Mouse (Mus musculus) telencephalon, adult 2 months (tissue): ENCODE results near the gene Hnrnpm.
"Not testable (repeated sequence)": the region's sequence is repeated elsewhere in the genome, so short reads cannot be mapped to it uniquely, and the experiment has no call there.

ENCODE experiments used
- DNase-seq: peaks from one replicate; pipeline ENCODE4 v3.0.0-alpha.2; 2011; ENCODE audit warnings: low read depth, low spot score

Gene Hnrnpm

DNA sequence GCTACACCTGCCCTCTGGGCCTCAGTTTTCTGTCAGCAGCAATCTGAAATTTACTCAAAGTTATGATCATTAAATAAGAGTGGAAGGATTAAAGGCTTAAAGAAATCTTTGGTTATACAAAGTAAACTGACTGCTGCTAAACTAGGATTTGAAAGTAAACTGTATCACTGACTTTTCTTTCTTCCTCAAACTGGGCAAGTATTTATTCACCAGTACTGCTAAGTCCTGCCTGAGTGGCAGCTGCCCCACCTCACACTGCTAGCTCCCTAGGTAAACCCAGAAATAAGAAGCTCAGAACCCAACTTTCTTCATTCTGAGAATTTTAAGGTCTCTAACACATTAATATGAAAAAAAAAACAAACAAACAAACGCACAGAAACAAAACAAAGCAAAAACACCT lies 12.8 kb downstream of the Hnrnpm start:
- no peak for DNase-seq

DNA sequence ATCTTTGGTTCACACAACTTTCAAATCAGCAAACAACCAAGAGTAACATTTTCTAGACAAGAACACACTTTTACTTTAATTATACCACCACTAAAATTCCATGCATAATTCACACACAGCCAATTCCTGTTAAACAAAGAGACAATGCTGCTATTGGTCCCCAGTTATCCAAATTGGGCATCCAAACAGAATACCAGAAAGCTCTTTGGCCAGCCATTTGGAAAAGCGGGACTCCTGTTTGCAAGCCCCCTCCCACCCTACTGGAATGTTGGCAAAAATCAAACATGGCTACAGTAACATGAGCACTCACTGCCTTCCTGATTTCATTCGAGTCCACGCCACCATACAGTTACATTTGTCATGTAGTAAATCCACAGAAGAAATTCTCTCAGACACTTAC lies 17.0 kb downstream of the Hnrnpm start:
- no peak for DNase-seq

DNA sequence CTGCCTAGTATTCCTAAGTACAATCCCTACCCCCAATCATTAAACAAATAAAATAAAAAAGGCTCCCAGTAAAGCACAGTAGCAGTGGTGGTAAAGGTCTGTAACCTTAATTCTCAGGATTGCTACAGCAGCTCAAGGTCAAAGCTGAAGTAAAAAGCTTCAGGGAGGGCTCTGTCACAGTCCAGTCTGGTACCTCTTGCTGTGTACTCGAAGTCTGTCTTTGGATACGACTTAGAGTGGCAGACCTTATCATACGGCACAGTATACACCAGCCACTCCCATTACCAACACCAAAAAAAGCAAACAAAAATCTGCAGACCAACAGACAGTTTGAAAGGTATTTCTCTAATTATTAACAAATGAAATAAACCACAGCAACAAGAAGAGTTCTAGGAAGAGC lies 19.8 kb downstream of the Hnrnpm start:
- no peak for DNase-seq

DNA sequence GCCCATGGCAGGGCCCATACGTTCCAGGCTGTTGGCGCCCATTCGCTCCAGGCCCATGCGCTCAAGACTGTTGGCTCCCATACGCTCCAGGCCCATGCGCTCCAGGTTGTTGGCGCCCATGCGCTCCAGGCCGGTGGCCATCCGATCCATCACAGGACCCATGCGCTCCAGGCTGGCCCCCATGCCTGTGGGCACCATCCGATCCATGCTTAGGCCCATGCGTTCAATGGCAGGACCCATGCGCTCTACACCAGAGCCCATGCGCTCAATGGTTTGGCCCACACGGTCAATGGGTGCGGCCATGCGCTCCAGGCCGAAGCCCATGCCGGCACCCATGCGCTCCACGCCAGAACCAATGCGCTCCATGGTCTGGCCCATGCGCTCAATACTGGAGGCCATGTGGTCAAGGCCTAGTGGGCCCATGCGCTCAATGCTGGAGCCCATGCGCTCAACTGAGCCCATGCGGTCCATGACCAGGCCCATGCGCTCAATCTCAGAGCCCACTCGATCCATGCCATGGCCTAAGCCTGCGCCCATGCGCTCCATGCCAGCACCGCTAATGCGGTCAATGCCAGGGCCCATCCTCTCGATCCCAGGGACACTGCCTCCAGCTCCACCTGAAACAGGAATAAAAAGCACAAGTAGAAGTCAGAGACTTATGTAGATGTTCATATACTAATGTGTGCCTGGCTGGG lies 36.7 kb downstream of the Hnrnpm start:
- DNase-seq, result no peak

DNA sequence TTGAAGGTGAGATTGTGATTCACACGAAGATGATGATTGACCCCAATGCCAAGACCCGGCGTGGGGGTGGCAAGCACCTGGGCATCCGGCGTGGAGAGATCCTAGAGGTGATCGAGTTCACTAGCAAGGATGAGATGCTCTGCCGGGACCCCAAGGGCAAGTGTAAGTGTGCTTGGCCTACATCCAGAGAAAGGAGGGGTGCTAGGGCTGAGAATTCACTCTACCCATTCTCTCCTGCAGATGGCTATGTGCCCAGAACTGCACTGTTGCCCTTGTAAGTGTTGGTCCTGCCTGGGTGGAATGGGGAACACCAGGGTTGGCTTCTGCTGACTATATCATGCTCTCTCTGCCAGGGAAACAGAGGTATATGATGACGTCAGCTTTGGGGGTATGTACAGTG lies 41.6 kb downstream of the Hnrnpm start:
- DNase-seq, result no peak

DNA sequence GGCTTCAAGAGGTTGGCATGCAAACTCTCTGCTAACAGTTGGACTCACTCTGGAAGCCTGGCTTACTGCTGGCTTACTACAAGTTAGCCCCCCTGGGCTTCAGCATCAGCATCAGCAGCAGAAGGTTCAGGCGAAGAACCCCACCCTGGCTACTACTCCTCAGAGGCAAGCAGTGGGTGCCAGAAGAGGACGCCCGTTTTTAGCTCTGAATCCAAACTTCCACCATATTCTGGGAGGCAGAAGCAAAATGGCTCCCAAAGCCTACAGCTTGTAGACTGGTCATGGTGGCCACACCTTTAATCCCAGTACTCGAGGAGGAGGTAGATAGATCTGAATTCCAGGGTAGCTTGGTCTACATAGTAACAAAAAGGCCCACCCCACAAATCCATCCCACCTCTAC lies 42.6 kb downstream of the Hnrnpm start:
- DNase-seq, result no peak

DNA sequence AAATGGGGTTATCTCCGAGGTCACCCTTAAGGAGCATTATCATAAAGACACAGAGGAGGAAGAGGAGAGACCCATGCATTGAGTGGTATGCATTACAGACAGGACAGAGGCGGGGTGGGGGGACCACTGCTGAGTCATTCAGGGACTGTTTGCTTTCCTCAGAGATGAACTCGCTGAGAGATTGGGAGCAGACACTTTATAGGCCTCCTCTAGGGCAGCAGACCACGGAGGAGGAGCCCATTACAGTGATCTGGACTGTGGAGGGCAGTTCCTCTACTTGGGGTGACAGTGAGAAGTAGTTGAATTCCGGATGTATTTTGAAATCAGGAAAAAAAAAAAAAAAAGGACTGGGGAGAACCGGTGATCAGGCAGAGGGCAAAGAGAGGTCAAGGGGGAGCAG lies 46.9 kb downstream of the Hnrnpm start:
- no peak for DNase-seq

DNA sequence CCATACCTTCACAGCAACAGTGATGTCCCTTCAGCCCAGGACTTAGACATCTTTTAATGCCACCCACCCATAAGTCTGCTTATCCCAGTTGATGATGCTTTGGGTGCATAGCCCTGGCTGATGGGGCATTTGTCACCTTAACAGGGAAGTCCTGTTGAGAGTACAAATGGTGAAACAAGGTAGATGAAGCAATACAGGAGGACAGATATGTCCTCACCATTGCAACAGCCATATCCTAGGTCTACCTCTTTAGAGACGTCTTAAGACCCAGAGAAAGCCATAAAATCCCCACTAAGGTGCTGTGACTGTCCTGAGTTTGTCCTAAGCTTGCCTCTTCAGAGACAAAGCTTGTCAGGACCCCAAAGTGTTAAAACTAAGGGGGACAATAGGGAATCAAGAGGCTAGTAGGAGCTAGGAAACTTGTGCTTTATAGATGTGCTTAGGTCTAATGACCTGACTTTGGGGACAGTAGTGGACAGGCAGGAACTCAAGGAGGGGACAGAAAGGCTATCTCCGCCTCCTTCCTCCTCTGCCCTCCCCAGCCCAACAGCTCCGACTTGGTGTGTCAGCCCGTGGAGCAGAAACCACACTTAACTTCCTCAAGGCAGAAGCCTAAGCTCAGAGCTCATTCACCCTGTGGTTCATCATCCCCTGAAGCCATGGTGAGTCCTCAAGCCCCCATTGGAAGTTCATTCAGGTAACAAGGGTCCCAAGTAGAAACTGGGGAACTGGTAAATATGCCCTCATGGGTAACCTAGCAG lies 49.0 kb downstream of the Hnrnpm start, which contains the start of gene Pram1:
TSS of gene Pram1 (plus strand) at position 541 of the 761 bp plus-strand sequence.
- no peak for DNase-seq

DNA sequence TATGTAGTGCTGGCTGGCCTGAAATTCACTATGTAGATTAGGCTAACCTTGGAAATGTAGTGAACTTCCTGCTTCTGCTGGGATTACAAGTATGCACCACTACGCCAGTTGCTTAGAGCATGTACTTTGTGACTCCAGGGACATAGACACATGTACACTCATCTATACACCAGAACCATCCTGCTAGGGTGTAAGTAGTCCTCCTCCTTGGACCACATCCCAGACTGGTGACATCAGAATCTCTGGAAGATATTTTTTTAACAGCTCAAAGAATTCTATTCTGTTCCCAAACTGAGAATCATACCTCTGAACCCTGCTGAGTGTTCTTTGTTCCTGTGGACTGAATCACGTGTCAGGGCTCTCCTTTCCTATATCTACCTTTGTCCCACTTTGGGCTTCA lies 49.6 kb downstream of the Hnrnpm start:
- peak; percentile 72 for DNase-seq

DNA sequence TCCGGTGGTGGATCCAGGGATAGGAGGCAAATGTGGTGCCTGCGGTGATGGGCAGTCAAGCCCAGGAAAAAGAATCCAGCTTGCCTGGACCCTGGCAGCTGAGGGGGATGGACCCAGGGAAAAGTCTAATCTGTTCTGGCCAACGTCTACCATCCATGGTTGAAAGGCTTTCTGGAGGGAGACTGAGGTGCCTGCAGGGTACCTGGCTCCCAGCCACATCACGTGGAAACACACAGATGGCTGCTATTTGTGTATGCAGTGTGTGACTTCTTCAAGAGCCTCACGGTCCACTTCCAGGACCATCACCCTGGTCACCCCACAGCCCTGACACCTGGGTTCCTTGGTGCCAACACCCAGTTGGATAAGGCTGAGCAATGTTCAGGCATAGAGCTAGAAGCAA lies 54.9 kb downstream of the Hnrnpm start:
- no peak for DNase-seq

DNA sequence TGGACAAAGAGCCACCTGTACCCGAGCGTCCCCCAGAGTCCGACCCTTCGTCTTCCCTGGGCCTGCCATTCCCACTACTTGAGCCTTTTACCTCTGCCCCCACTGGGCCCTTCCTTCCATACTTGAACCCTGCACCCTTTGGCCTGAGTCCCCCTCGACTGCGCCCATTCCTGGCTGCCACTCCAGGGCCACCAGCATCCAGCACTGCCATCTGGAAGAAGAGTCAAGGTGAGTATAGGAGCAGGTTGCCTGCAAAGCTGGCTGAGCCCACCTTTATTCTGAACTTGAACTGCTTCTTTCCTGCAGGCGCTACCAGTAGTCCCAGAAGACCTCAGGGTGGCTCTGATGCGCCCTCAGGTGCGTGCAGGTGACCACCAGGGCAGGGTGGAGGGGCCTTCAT lies 55.4 kb downstream of the Hnrnpm start:
- no peak for DNase-seq

DNA sequence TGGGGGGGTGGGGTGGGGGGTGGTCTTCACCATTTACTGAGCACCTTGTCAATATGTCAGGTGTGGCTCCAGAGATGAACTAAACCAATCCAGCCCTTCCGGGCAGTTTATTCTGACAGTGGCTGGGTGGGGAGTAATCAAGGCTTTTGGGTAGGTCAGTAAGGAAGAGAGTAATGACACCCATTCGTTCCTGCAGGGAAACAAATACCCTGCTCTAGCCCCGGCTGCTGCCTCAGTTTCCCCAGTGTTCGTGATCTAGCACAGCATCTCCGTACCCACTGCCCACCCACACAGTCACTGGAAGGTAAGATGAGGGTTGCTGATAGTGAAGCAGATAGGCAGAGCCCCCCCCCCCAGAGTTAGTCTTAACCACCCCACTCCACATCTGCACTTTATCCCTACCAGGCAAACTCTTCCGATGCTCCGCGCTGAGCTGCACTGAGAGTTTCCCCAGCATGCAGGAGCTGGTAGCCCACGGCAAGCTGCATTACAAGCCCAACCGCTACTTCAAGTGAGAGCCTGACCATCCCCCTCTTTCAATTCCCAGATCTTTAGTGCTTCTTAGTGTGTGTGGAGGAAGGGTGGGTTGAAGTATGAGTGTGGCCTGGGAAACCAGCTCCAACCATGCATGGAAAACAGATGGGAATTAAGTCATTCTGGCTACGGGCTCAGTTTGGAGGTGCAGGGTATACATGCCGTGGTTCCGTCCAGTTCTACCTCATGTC lies 56.3 kb downstream of the Hnrnpm start:
- DNase-seq, result no peak

DNA sequence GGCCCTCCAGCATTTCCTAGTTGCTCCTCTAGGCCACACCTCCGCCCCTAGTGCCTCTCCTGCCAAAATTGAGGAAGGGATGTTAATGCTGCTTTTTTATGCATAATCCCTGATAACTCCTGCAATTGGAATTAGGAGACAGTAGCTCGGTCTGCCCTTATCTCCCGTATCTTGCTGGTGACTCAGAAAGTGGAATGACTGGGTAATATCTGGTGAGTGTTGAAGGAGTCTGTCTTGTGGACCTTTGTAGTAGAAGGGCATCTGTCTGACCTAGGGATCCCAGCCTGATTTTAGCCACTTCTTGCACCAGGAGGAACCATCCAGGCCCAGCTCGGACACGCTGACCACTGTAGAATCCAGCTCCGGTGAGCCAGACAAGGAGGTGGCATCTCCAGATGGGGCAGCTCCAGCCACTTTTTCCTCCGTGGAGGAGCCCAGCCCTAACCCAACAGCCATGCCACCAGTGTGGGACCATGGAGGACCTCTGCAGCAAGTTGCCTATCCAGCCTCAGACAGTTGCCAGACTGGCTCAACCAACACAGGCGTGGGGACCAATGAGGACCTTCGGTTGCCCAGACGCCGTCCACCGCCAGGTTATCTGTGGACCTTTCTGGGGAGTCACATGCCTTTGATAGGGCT lies 57.1 kb downstream of the Hnrnpm start:
- DNase-seq, result no peak

DNA sequence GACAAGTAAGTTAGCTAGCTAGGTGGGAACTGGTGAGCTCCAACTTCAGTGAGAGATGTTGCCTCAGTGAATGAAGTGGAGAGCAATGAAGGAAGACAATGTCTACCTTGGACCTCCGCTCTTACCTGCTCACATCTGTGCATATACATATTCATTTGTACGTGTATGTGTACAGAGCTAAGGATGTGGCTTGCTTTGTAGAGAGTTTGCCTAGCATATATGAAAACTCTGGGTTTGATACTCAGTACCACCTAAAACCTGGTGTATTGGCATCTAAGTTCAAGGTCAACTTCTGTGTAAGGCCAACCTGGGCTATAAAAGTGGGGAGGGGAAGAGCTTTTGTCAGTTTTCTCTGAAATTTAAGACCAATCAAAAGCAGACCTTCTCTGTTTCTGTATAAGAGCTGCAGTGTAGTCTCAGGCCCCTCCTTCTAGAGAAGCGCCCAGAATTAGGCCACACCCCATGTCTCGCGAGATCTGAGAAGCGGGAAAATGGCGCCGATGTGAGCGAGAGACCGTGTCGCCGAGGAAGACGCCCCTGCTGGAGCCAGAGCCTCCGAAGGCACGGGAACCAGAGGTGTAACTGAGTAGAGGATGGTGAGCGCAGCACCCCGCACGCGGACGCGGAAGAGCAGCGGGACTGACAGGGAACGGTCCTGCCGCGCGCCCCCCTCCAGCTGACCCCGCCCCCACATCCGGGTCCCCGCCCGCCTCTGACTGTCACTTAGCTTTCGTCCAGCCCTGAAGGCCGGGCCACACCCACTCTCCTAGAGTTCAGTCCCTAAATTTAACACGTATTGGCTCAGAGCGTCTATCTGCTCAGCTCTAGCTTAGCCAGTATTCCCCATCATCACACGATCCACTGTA lies 57.8 kb downstream of the Hnrnpm start, which contains the start of gene Zfp414:
TSS of gene Zfp414 (plus strand) at position 470 of the 866 bp plus-strand sequence.
- peak; percentile 89 for DNase-seq

DNA sequence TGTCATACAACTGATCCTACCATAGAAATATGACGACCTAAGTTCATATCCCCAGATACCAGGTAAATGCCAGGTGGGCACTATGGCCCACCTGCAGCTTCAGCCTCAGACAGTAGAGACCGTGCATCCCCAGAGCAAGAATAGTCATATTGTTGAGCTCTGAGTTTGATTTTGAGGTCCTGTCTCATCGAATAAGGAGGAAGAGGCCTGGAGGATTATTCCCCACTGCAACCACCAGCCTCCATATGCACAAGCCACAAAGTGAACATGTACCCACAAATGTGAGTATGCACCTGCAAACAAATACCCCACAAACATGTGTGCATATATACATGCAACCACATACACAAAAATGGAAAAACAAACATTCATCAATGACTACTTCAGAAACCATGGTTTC lies 59.4 kb downstream of the Hnrnpm start:
- no peak for DNase-seq

DNA sequence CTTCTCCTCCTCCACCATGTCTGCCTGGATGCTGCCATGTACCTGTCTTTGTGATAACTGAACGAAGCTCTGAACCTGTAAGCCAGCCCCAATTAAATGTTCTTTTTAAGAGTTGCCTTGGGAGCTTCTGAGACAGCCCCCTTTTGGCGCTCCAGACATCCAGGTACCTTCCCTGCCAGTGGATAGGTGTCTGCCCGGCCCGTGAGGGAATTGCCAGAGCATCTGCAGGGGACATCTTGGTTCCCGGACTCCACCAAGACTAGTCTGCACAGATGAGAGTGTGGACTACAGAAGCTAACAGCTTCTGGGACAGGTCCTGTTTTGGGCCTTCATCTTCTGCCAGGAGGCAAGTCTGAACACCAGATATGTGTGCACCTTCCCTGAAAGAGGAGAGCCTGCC lies 72.9 kb downstream of the Hnrnpm start:
- DNase-seq, result not testable (repeated sequence)

DNA sequence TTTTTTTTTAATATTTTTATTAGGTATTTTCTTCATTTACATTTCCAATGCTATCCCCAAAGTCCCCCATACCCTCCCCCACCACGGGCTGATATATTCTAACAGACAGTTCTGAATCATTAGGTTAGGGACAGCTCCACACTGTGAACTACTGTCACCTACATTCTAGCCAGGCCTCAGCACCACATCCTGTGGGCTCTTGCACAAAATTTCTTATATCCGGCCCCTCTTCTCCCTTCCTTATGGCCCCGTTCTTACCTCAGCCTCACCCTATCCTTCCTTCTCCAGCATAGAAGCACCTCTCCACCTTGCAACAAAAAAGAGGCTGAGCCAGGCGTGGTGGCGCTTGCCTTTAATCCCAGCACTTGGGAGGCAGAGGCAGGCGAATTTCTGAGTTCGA lies 76.1 kb downstream of the Hnrnpm start:
- no peak for DNase-seq

DNA sequence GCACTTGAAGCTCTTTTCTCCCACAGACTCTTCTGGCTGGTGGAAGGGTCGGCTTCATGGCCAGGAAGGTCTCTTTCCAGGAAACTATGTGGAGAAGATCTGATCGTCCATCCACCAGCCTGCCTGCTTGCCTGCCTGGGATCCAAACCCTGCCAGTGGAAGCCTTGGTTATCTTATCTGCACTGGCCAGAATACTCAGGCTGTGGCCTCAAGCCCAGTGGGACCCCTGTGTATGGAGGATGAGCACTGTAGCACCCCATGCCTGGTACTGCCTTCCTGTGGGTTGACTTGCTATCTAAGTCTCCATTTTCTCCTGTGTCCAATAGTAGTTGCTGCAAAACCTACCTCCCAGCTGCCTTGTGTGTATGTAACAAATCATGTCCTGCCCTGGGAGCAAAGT lies 79.4 kb downstream of the Hnrnpm start:
- DNase-seq, result no peak

DNA sequence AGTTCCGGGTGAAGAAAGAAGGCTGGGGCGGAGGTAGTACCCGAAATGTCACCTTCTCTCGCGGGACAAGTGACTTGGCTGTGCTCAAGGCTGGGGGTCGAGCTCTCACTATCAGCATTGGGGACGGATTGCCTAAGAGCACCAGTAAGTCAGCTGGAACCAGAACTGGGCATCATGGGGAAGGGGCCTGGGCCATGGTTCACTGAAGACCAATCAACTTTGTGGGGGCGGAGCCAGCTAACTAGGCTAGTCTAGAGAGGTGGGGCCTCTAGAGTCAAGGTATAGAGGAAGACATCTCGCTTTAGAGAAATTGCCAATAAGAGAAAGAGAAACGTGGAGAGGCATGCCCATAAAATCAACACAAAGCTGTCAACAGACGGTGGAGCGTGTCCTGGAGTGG lies 84.7 kb downstream of the Hnrnpm start:
- DNase-seq, result no peak

DNA sequence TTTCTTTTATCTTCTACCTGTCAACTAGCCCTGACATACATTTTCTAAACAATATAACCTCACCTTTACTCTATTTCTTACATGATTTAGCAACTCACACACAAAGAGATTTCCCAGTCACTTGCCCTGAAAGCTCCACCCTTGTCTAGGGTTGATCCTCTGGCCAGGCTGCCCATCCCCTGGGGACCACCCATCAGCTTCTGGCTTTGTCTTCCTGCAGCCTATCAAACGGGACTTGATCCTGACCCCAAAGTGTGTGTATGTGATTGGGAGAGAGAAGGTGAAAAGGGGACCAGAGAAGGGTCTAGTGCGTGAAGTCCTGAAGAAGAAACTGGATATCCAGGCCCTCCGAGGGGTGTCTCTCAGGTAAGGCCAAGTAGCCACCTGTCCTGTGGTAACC lies 85.8 kb downstream of the Hnrnpm start:
- no peak for DNase-seq

DNA sequence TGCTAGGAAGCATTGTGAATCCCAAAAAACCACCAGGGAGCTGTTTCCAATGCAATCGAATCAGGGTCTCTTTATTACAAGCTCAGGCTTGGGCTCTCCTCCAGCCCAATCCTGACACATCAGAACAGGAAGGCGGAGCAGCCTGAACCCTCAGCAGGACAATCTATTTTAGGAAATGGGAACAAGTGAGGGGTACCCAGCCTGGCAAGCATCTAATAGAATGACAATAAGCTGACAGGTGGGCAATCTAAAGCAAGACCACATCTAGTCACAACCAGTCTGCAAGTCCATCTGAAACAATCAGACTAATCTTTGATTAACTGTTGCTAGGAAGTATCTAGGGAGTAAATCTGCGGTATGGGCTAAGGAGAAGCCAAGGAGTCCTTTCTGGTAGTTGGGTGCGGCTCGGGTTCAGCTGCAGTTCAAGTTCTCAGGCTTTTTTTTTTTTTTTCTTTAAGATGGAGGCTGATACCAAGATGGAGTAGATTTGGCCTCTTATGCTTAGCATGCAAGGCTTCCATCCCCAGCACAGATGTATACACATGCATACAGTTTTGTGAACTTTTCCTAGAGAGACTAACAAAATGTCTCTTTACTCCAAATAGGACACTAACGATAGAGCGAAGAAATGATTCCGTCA lies 86.7 kb downstream of the Hnrnpm start:
- no peak for DNase-seq
